Mouse (Mus musculus) bone marrow macrophage, adult 2 months (primary cell): ENCODE results near the gene Slc1a2.

Source experiments
- CTCF ChIP-seq: IDR thresholded peaks from 2 replicates; pipeline ENCODE4 v1.5.1; 2012; ENCODE audit warnings: low read depth, mild to moderate bottlenecking, low read length, moderate library complexity
- POLR2A ChIP-seq: IDR thresholded peaks from 2 replicates; pipeline ENCODE4 v1.6.1; 2012; ENCODE audit warnings: mild to moderate bottlenecking, low read depth, low read length, borderline replicate concordance

- TF ChIP-seq POLR2A (no peak), CTCF (no peak)
These were observed 37.6 kb upstream of the Slc1a2 start for GRCm38 (mm10) chr2:102620744-102621429.
